Mouse (Mus musculus) brain, embryonic 14.5 days (tissue): ENCODE measurements around the gene Nostrin.

Experiments used
- CTCF ChIP-seq: fragments of 200-500 bp; IDR thresholded peaks from 2 replicates; pipeline ENCODE4 v1.5.1; 2012; ENCODE audit warnings: inconsistent platforms, mild to moderate bottlenecking, moderate library complexity, borderline replicate concordance; ENCODE audit not compliant: insufficient read depth, insufficient read length; ENCODE audit errors: extremely low read depth
- POLR2A ChIP-seq: fragments of 200-500 bp; IDR thresholded peaks from 2 replicates; pipeline ENCODE4 v1.6.1; 2012; ENCODE audit warnings: mild to moderate bottlenecking, inconsistent platforms, borderline replicate concordance; ENCODE audit not compliant: poor library complexity, insufficient read depth, insufficient read length, severe bottlenecking; ENCODE audit errors: extremely low read depth

- TF ChIP-seq POLR2A = no peak
- no peak for TF ChIP-seq CTCF
Measured at GRCm38 (mm10) chr2:69179721-69180120, 44.1 kb downstream of the Nostrin start.
